Mouse (Mus musculus) kidney, adult 2 months (tissue): ENCODE measurements around the gene Per1. TPM values are rescaled to one million over a fixed set of nuclear protein-coding genes. Genes with fewer than 3 reads are reported as not detected.

Experiments
- DNase-seq: peaks from one replicate; pipeline ENCODE4 v3.0.0; 2021
- H3K27ac ChIP-seq: fragments of 200-500 bp; 2 replicates; pipeline ENCODE4 v1.5.1; 2012; ENCODE audit warnings: low read depth, low read length, control low read depth, inconsistent platforms; ENCODE audit not compliant: insufficient read depth
- H3K27me3 ChIP-seq: fragments of 200-500 bp; replicated peaks from 2 replicates; pipeline ENCODE4 v1.6.1; 2012; ENCODE audit warnings: mild to moderate bottlenecking, moderate library complexity, low read length, inconsistent platforms; ENCODE audit not compliant: control insufficient read depth, insufficient read depth
- H3K36me3 ChIP-seq: fragments of 200-500 bp; 2 replicates; pipeline ENCODE4 v1.6.1; 2012; ENCODE audit warnings: mild to moderate bottlenecking, moderate library complexity, low read length, inconsistent platforms; ENCODE audit not compliant: control insufficient read depth, insufficient read depth
- H3K4me1 ChIP-seq: fragments of 200-500 bp; 2 replicates; pipeline ENCODE4 v1.6.1; 2011; ENCODE audit warnings: low read length; ENCODE audit not compliant: control insufficient read depth, insufficient read depth
- H3K4me3 ChIP-seq: fragments of 200-500 bp; 2 replicates; pipeline ENCODE4 v1.5.1; 2011; ENCODE audit warnings: mild to moderate bottlenecking, low read depth, low read length, control low read depth; ENCODE audit not compliant: insufficient read depth
- CTCF ChIP-seq: fragments of 200-500 bp; conservative IDR thresholded peaks from 2 replicates; pipeline ENCODE4 v1.5.1; 2011; ENCODE audit warnings: low read depth, mild to moderate bottlenecking, control low read depth, low read length, moderate library complexity, mixed read lengths; ENCODE audit not compliant: insufficient read depth, insufficient read length
- POLR2A ChIP-seq: fragments of 200-500 bp; IDR thresholded peaks from one replicate; pipeline ENCODE4 v1.6.1; 2011; ENCODE audit warnings: low read depth, low read length, control low read depth
- WGBS: fragments of 180-500 bp; shearing (Covaris S2); methylation state at CpG from one replicate; pipeline ENCODE4 v1.1.7; 2018; 5-methylcytosine and 5-hydroxymethylcytosine counted together
- polyA plus RNA-seq: library from polyadenylated mRNA; depleted of rRNA; stranded (reverse); fragments of >200 nt; gene quantifications from 2 replicates; pipeline ENCODE4 v1.2.3, GENCODE M21; 2012

The Per1 gene
- polyA plus RNA-seq, 1 experiment = 13.5 TPM

DNA sequence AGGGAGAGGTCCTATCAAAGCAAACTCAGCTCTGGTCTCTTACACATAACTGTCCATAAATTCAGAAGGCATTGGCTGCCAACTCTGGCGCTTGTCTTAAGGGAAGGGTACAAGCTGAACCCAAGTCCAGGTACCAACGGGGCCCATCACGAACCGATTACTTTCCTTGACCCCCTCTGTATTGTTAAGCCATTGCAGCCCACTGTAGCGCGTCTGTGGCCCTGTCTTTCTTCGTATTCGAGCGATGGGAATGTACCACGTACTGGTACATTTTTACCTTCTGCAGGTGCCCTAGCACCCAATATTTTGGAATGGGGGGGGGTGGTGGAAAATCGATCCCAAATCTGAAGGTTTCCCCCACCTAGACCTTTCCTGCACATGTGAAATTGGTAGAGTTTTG lies 22.8 kb upstream of the Per1 start:
- H3K4me3 ChIP-seq = no peak overlapping the region
- 85% methylated on average over 11 of the region's 11 CpGs for WGBS
- DNase-seq = no peak
- no peaks in the 10 kb centered on the region for H3K36me3 ChIP-seq
- H3K27ac ChIP-seq = no peak overlapping the region
- TF ChIP-seq CTCF (no peak), POLR2A (no peak)
- no peaks in the 10 kb centered on the region for H3K27me3 ChIP-seq
- H3K4me1 ChIP-seq = peaks cover 16% of the 10 kb centered on the region; the same call in 1 of the 2 replicates

DNA sequence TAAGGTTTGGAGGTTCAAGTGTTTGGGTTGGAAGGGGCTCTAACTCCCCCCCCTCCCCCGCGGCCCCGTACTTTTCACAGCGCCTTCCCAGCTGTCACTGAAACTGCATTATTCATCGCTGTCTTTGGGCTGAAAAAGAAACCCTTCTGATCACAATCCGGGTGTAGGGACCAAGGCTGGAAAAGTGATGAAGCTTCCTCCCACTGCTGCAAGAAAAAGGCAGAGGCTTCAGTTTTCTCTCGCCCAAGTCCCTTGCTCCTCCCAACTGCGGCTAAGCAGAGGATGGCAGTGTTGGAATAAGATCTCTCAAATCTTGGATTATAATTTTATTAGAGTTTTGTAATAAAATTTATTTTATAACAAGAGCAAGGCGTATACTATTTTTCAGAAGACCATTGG lies 22.4 kb upstream of the Per1 start:
- WGBS = 5% methylated on average over 9 of the region's 9 CpGs
- H3K36me3 ChIP-seq = no peaks in the 10 kb centered on the region
- no peaks in the 10 kb centered on the region for H3K27me3 ChIP-seq
- H3K27ac ChIP-seq = 0 out of 2 replicates have a peak overlapping the region, but pooled peaks have one; percentile 4
- no peak for TF ChIP-seq POLR2A
- TF ChIP-seq CTCF = no peak
- DNase-seq = no peak
- H3K4me3 ChIP-seq = peak overlapping the region; percentile 40; the same call in 1 of the 2 replicates
- peaks cover 12% of the 10 kb centered on the region; the same call in 1 of the 2 replicates for H3K4me1 ChIP-seq

DNA sequence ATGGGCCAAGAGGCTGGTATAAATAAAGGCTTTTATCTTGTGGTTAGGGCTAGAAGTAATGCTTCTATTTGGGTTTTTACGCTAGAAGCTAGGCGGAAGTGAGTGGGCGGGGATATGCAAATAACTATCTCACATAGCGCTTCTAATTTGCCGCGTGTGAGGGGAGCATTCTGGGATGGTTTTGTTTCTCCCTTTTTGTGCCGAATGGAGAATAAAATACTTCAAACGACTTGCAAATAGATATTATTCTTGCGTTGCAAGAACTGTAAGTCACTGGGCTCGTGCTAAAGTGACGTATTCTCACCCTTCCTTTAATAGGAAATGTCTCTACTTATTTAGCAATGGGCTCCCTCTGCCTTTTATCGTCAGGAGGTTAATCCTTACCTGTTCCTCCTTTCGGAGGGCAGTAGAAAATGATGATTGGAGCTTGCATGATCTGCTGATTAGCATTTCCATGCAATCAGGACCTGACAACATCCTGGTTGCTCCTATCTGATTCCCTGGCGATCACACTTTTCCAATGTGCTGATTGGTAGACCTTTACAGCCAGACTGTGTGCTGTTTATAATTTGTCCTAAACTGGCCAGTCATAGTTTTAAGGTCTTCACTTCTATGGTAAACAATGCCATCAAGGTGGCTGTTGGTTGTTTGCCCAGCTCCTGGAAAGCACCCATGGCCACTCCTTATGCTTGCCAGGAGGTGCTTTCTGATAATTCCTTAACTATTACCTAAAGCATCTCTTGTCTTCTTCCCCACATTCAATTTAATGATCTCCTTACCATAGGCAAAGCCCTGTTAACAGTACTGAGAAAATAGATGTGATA lies 21.7 kb upstream of the Per1 start:
- Histone ChIP-seq H3K4me3 (peak overlapping the region; percentile 17; the same call in 1 of the 2 replicates), H3K4me1 (peaks cover 11% of the 10 kb centered on the region; the same call in 1 of the 2 replicates), H3K27ac (peak overlapping the region; percentile 100), H3K27me3 (no peaks in the 10 kb centered on the region), H3K36me3 (no peaks in the 10 kb centered on the region)
- peak; percentile 96 for DNase-seq
- no peak for TF ChIP-seq POLR2A
- TF ChIP-seq CTCF = no peak
- under 1% methylated on average over 14 of the region's 14 CpGs for whole genome bisulfite sequencing

DNA sequence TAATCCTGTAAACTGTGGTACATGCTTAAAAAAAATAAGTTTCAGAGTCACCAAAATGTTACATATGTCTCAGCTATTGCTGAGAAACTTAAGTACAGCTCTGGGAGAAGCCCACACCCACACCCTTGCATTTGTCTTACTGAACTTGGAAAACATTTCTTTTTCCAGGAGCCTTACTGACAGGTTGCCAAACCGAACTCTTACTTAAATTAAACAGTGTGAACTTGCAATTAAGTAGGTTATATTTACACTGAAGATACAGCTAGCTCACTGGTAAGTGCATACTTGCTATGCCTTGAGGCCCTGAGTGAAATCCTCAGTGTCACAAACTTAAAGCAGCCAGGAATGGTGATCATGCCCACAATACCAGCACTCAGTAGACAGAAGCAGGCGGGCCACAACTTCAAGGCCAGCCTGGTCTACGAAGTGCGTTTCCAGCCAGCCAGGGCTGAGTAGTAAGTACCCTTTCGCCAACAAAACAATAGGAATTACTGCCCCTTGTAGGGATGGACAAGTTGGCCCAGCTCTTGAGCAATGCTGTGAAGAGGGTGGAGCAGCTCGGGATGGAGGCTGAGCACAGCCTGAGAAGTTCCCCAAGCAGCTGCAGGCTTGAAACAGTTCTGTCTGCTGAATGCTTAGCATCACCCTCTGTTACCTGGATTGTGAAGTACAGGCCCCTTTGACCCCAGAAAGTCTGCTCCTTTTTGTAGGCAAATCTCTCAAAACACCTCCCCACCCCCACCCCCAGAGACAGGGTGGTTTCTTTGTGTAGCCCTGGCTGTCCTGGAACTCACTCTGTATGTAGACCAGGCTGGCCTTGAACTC lies 20.9 kb upstream of the Per1 start:
- H3K36me3 ChIP-seq = no peaks in the 10 kb centered on the region
- no peak overlapping the region for H3K27ac ChIP-seq
- H3K27me3 ChIP-seq = no peaks in the 10 kb centered on the region
- no peak overlapping the region for H3K4me3 ChIP-seq
- 62% methylated on average over 6 of the region's 6 CpGs for WGBS
- TF ChIP-seq CTCF = no peak
- no peak for TF ChIP-seq POLR2A
- no peak for DNase-seq
- H3K4me1 ChIP-seq = peaks cover 11% of the 10 kb centered on the region; the same call in 1 of the 2 replicates

DNA sequence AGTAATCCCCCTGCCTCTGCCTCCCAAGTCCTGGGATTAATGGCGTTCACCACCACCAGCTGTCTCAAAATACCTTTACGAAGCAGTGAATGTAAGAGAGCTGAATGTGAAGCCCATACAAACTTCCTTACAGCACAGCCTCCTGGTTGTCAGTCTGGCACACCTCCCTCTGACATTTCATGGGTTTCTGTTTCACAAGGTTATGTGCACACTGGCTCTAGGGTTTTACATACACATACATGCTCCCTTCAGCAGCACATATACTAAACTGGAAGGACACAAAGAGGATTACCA lies 20.3 kb upstream of the Per1 start:
- Histone ChIP-seq H3K36me3 (no peaks in the 10 kb centered on the region), H3K4me3 (no peak overlapping the region), H3K27me3 (no peaks in the 10 kb centered on the region), H3K4me1 (peaks cover 11% of the 10 kb centered on the region; the same call in 1 of the 2 replicates), H3K27ac (no peak overlapping the region)
- 68% methylated on average over 2 of the region's 2 CpGs for WGBS
- TF ChIP-seq CTCF = no peak
- no peak for TF ChIP-seq POLR2A
- no peak for DNase-seq

DNA sequence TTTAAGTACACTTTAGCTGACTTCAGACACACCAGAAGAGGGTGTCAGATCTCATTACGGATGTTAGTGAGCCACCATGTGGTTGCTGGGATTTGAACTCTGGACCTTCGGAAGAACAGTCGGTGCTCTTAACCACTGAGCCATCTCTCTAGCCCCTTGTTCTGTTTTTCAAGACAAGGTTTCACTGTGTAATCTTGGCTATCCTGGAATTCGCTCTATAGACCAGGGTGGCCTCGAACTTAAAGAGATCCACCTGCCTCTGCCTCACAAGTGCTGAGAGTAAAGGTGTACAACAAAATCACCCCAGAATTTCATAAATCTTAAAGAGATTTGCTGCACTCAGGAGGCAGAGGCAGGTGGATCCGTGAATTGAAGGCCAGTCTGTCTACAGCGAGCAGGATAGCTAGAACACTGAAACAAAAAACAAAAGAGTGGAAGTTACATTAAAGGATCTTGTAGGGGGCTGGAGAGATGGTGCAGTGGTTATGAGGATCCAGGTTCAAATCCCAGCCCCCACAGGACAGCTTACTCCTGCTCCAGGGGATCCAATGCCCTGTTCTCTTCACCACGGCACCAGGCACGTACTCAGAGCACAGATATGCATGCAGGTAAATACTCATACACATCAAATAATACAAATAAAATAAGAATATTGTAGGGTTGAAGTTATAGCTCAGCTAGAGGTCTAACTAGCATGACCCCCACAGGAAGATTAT lies 19.1 kb upstream of the Per1 start:
- WGBS = 68% methylated on average over 9 of the region's 9 CpGs
- H3K27ac ChIP-seq = no peak overlapping the region
- TF ChIP-seq CTCF (no peak), POLR2A (no peak)
- no peaks in the 10 kb centered on the region for H3K36me3 ChIP-seq
- H3K4me1 ChIP-seq = peaks cover 11% of the 10 kb centered on the region; the same call in 1 of the 2 replicates
- H3K27me3 ChIP-seq = no peaks in the 10 kb centered on the region
- no peak overlapping the region for H3K4me3 ChIP-seq
- no peak for DNase-seq
